Mouse (Mus musculus) gastrocnemius, adult 2 months (tissue): Measurements from ENCODE around the gene Mdk. TPM values are rescaled to one million over a fixed set of nuclear protein-coding genes. Genes with fewer than 3 reads are reported as not detected.

ENCODE experiments used
- DNase-seq: peaks from one replicate; pipeline ENCODE4 v3.0.0; 2022
- H3K27ac ChIP-seq: fragments of 200-600 bp; 2 replicates; pipeline ENCODE4 v1.8.1; 2022; ENCODE audit warnings: mild to moderate bottlenecking
- H3K4me3 ChIP-seq: fragments of 200-600 bp; 2 replicates; pipeline ENCODE4 v1.8.1; 2022; ENCODE audit warnings: mild to moderate bottlenecking, moderate library complexity
- CTCF ChIP-seq: fragments of 200-600 bp; IDR thresholded peaks from 2 replicates; pipeline ENCODE4 v1.8.1; 2022; ENCODE audit warnings: antibody characterized with exemption, mild to moderate bottlenecking, moderate library complexity
- intact Hi-C: fragments of 180-260 bp; cut with DNase I; formaldehyde crosslinking; loops from one replicate; pipeline ENCODE4 v1.15.1; 2025
- total RNA-seq, 2 experiments: library from RNA; stranded (reverse); gene quantifications; 2 replicates each; pipeline ENCODE4 v1.2.3; 2021

The Mdk gene
- total RNA-seq, 2 experiments from 2014 or later = 0.51 to 0.92 TPM

DNA sequence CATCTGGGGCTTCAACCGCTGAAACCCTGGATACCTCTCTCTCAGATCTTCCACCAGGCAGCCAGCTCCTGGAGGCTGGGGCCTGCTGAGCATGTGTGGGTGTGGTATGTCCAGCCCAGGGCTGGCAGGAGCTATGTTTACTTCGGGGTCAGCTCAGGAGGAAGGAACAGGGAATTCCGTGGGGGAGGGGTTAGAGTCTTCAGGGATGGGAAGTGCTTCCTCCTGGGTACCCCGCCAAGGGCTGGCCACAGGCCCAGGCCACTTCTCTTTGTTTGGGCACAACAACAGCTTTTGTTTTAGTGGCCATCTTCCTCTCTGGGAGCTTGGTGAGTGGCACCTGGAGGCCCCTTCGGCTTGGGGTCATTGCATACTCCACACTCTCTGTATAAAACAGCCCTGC, 21.7 kb upstream of the Mdk start:
- peak; percentile 74 for DNase-seq
- intact Hi-C loops = no loop called here
- peak overlapping the region; percentile 82 for H3K27ac ChIP-seq
- no peak; the same call in 1 of the 2 replicates for TF ChIP-seq CTCF
- H3K4me3 ChIP-seq = peak overlapping the region; percentile 34; the same call in 1 of the 2 replicates

DNA sequence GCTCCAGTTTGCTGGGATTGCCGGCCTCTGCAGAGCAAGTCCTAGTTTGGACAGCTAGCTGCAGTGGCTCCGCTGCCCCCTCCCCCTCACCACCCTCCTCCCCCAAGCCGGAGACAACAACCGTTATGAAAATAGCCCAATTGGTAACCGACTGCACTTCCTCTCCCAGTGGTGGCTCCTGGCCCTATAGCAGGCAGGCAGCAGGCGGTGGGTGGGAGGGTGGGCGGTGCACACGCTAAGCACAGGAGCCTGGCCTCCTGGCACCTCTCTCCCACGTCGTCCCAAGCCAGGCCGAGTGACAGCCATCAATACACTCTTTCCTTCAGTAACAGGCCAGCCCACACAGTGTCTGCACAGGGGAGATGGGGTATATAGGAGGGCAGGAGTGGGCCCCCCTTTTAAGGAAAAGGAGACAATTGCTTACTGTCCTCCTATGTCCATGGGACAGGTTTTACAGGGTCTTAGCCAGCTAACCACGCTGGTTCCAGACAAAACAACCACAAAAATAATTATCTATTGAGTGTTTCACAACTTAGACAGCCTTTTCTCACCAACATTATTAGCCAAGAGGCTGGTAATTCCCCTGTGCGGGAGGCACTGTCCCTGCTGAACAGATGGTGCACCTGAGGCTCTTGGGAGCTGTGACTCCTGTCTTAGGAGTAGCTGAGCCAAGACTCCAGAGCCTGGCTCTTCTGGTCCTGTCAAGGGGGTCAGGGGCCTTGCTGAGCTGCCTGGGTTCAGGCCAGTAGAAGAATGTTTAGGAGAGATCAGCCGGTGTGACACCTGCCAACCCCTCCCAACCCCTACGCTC, 18.4 kb upstream of the Mdk start:
- DNase-seq = peak; percentile 77
- Histone ChIP-seq H3K27ac (peak overlapping the region; percentile 99), H3K4me3 (peak overlapping the region; percentile 83)
- intact Hi-C loops = no loop called here
- TF ChIP-seq CTCF = no peak

DNA sequence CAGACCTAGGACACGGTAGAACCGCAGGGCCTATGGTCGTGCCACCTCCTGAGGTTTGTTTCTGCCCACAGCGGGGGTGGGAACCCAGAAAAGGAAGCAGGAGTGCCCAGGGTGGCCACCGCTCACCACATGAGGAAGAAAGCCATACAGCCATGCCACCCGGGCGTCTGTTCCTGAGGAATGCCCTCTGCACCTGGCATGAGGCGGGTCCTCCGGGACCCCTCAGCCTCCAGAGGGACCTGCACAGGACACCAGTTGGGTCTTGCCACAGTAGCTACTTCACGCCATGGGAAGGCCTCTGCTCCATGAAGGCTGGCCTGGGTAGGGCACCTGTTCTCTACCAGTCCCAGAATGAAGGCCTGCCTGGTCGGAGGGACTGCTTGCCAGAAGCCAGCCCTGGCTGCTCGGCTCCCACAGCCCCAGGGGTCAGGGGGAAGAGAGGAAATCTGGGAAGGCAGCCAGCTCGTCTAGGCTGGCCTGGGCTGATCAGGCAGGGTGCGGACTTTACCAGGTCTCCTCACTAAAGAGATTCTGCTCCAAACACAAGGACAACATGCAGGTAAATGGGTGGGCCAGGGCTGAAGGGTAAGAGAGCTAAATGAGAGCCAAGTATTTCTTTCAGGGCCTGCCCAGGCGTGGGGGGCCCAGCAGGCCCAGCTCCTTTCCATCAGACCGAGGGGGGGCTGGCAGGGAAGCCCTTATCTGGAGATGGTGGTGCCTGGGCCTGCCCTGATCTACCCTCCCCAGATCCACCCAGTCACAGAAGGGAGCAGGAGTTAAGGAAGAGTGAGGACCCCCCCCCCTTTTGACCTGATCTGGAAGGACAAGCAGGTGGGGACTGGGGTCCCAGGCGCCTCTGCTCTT, 17.5 kb upstream of the Mdk start:
- intact Hi-C loops = loop anchor here (10.0 kb wide), 1 partner anchor 1095 kb away; the partner anchor contains the start of gene Prdm11

DNA sequence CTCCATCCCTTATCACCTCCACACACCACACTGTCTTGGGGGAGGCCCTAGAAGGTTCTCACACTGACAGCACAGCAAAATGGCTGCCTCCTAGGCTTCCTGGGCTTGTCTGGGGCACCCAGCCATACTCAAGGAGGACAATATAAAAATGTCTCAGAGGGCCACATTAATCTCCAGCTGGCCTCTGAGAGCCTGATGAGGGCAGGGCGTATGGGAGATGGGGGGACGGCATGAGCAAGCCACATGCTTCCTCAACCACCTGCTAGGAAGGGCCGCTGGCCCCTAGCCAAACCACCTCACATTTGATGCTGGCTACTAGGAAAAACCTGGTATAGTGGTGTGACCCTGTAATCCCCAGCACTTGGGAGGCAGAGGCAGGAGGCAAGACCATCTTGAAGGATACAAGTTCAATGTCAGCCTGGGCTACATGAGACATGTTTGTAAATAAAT, 16.7 kb upstream of the Mdk start:
- intact Hi-C loops = loop anchor here (10.0 kb wide), 1 partner anchor 1096 kb away; the partner anchor contains the start of gene Prdm11
- DNase-seq = peak; percentile 65
- H3K27ac ChIP-seq = peak overlapping the region; percentile 99

More for the DNA sequence above, 17.5 kb upstream of the Mdk start:
- peak overlapping the region; percentile 99 for H3K27ac ChIP-seq
- peak; percentile 82 for DNase-seq
- peak overlapping the region; percentile 83 for H3K4me3 ChIP-seq
- TF ChIP-seq CTCF = no peak

DNA sequence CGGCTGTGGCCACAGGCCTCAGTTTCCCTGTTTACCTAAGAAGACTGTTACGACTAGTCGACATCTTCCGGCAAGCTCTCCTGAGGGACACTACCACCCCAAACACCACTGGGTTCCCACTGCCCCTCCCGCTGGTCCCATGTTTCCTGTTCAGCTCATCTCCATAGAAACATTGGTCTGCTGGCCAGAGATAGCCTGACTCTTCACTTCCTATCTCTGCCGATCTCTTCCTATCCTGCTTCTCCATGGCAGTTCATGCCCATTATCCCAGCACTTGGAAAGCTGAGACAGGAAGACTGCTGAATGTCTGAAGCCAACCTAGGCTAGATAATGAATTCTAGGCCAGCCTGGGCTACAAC, 16.0 kb upstream of the Mdk start:
- no peak for TF ChIP-seq CTCF
- Histone ChIP-seq H3K27ac (peak overlapping the region; percentile 99), H3K4me3 (peak overlapping the region; percentile 83)
- DNase-seq = no peak
- intact Hi-C loops = loop anchor here (10.0 kb wide), 1 partner anchor 1097 kb away; the partner anchor contains the start of gene Prdm11

More for the DNA sequence above, 16.7 kb upstream of the Mdk start:
- H3K4me3 ChIP-seq = peak overlapping the region; percentile 83
- TF ChIP-seq CTCF = no peak

DNA sequence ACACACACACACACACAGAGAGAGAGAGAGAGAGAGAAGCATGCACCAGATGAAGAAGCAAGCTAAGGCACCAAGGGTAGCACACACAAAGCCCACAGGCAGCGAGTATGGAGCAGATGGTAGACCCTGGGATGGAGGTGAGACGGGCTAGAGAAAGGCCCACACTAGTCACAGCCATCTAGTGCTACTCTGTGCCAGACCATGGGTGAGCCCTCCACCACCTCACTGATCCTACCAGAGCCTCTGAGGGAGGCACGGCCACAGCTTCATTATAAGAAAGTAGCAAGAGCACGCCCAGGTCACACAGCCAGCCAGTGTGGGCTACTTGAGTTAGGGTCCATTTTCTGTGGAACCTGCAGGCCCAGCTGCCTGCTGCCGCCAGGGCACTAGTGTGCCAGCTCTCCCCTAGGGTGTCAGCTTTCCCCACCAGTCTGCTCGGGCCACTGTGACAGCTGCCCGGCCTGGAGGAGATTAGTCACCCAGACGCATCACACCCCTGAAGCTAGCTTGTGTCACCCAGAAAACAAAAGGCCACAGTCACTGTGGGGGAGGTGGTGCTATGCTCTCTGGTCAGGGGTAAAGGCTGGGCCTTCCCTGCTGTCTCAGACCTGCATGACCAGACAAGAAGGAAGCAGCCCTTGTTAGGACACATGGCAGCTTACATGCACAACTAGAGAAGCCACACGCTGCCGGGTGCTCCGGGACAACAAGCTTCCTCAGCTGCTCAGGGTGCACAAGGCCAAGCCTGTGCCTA, 15.5 kb upstream of the Mdk start:
- intact Hi-C loops = loop anchor here (2.0 to 10.0 kb wide), 2 partner anchors 39 to 1097 kb away; partner anchors contain the start of gene Prdm11
- H3K27ac ChIP-seq = peak overlapping the region; percentile 99
- H3K4me3 ChIP-seq = peak overlapping the region; percentile 83

DNA sequence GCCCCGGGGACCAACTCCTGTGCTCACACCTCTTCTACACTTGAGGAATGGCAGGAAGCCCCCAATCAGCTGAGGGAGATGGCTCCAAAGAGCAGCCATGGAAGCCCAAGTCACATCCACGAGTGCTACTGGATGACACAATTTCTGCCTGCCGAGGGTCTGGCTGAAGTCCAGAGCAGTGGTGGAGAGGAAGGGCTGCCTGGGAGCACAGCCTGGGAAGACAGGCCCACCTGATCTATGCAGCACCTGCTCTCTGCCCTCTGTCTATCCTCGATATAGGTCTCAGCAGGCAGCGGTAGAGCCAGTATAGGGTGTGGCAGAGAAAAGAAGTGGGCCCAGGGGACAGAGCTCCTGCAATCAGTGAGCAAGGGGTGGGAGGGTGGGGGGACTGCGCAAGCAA, 14.7 kb upstream of the Mdk start:
- DNase-seq = peak; percentile 81
- intact Hi-C loops = loop anchor here (1.0 to 10.0 kb wide), 3 partner anchors 12 to 1098 kb away; partner anchors contain the start of gene Prdm11

More for the DNA sequence above, 15.5 kb upstream of the Mdk start:
- peak; percentile 21; the same call in 1 of the 2 replicates for TF ChIP-seq CTCF
- peak; percentile 87 for DNase-seq

DNA sequence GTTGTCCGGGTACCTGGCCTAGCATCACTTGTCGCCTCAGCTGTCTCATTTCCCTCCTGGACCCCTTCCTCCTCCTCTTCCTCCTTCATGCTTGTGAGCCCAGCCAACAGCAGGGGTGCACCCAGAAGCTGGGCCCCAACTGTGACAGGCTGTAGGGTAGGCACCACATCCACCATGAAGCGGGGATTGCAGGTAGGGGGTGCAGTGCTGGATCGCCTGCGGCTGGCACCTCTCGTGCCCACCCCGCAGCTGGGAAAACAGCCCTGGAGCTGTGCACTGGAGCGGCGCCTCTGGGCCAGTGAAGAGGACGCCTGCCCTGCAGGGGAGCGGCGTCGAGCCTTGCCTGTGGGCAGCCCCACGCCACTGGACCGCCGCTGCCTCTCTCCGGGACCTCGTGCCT, 13.4 kb upstream of the Mdk start, which contains the start of gene Gm9821:
Gene Gm9821 (plus strand): TSS at position 221 of the 400 bp plus-strand sequence.
- no peak for DNase-seq
- Histone ChIP-seq H3K27ac (peak within 1 kb of the TSS; percentile 99), H3K4me3 (peak within 1 kb of the TSS; percentile 83)
- no peak for TF ChIP-seq CTCF
- intact Hi-C loops = loop anchor here (10.0 kb wide), 1 partner anchor 1099 kb away; the partner anchor contains the start of gene Prdm11

More for the DNA sequence above, 14.7 kb upstream of the Mdk start:
- no peak for TF ChIP-seq CTCF
- peak overlapping the region; percentile 99 for H3K27ac ChIP-seq
- peak overlapping the region; percentile 83 for H3K4me3 ChIP-seq

DNA sequence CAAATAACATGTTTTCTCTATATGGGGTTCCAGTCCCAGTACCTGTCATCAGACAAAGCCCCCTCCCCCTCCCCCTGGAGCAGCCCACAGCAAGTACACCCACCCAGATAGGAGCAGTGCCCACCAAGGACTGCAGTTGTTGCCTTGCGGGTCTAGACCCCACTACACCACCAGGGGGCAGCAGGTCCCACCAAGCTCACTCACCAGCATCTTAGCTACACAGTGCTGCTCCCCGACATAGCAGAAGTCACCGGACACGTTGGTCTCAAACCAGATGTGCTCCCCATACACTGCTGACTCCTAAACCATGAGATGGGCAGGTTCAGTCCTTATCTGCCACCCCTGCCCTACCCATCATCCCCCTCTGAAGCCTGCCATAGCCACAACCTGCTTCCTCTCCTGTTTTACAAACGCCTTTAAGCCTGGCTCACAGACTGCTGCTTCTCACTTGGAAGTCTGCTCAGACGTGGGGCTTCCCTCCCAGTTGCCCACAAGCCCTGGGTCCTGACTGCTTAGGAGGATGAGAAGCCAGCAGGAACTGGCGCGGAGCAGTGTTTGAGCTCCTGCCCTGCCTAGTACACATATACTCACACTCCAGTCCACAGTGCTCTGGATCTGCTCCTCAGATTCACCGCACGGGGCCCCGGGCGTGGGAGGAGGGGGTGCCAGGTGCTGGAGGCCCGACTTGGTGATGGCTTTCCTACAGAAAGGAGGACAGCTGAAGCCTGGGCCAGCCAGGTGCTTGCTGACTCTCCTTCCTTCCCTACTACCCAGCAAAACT, 12.3 kb upstream of the Mdk start:
- DNase-seq = peak; percentile 87
- TF ChIP-seq CTCF = peak; percentile 93
- intact Hi-C loops = loop anchor here (10.0 kb wide), 1 partner anchor 1100 kb away; the partner anchor contains the start of gene Prdm11
- Histone ChIP-seq H3K4me3 (peak overlapping the region; percentile 19), H3K27ac (peak overlapping the region; percentile 51)

DNA sequence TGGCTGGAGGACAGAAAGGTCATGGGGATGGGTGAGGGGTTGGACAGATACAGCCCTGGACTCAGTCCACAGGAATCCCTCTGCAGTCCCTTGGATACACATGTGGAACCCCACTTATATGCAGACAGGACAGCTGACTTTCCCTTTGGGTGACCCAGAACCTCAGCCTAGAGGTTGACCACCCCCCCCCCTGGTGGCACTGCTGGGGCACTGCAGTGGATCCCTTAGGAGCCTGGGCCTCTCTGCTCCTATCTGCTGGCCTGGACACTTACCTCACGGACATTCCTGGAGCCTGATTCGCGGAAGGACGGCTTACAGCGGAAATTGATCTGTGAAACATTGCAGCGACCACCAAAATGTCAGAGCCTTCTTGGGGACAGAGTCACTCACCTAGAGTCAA, 10.3 kb upstream of the Mdk start:
- DNase-seq = no peak
- H3K27ac ChIP-seq = no peak overlapping the region
- H3K4me3 ChIP-seq = no peak overlapping the region
- peak; percentile 51 for TF ChIP-seq CTCF
- intact Hi-C loops = loop anchor here (10.0 kb wide), 1 partner anchor 1102 kb away; the partner anchor contains the start of gene Prdm11

DNA sequence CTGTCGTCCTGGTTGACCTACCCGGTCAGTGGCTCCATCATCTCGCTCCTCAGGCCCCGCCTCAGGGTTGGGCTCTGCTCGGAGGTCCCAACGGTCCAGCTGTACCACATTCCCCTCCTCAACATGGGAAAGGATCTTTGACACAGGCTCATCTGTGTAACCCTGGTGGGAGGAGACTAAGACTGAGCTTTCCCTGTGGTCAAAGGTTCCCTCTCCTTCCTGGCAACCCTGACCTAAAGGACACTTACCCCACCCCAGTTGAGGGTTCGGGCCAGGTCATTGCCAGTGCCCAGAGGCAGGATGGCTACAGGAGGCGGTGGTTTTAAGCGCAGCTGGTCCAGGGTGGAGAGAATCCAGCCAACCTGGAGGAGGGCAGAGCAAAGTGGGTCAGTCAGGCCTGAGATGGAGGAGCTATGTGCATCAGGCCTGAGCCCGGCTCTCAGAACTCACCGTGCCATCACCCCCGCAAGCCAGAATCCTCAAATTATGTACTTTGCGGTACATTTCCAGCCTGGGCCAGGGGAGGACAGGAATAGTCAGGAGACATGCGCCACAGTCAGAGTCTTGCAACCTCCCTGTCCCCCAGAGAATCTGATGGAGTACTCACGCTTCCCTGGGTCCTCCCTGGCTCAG, 7.3 kb upstream of the Mdk start:
- no peak overlapping the region for H3K4me3 ChIP-seq
- intact Hi-C loops = no loop called here
- no peak for TF ChIP-seq CTCF
- H3K27ac ChIP-seq = no peak overlapping the region
- DNase-seq = no peak
